Mouse (Mus musculus): ENCODE measurements at regions not wholly inside any gene's neighbourhood (a gene's known extent, or its start where the extent isn't known, plus 50 kb on each side); places are given as distances from the start of the nearest gene placed in this dataset.

GRCm38 (mm10) chr13:47768963-47769527 lies 492.0 kb upstream of the Id4 start:
- DNase-seq: no peak

GRCm38 (mm10) chr13:47777206-47778099 lies 483.6 kb upstream of the Id4 start:
- DNase-seq: peak; percentile 24

GRCm38 (mm10) chr13:47778218-47779009 lies 482.6 kb upstream of the Id4 start:
- DNase-seq: peak; percentile 12

- no peak for DNase-seq
These were observed 476.6 kb upstream of the Id4 start for GRCm38 (mm10) chr13:47784406-47784805.

- DNase-seq: no peak
These were observed 463.2 kb upstream of the Id4 start for GRCm38 (mm10) chr13:47797859-47798258.

GRCm38 (mm10) chr13:47811711-47812415 lies 449.2 kb upstream of the Id4 start:
- no peak for DNase-seq

- DNase-seq: no peak
These were observed 442.0 kb upstream of the Id4 start for GRCm38 (mm10) chr13:47818924-47819564.

GRCm38 (mm10) chr13:47836491-47836890 lies 424.5 kb upstream of the Id4 start:
- DNase-seq: peak; percentile 71

- DNase-seq: no peak
These were observed 418.6 kb upstream of the Id4 start for GRCm38 (mm10) chr13:47842418-47842817.

- no peak for DNase-seq
These were observed 418.0 kb upstream of the Id4 start for GRCm38 (mm10) chr13:47843011-47843410.

GRCm38 (mm10) chr13:47843541-47844267 lies 417.3 kb upstream of the Id4 start:
- DNase-seq: peak; percentile 25

- no peak for DNase-seq
These were observed 414.3 kb upstream of the Id4 start for GRCm38 (mm10) chr13:47846713-47847112.

GRCm38 (mm10) chr13:47848371-47849188 lies 412.4 kb upstream of the Id4 start:
- DNase-seq: no peak

- peak; percentile 70 for DNase-seq
These were observed 405.5 kb upstream of the Id4 start for GRCm38 (mm10) chr13:47855422-47856108.

- no peak for DNase-seq
These were observed 402.1 kb upstream of the Id4 start for GRCm38 (mm10) chr13:47858946-47859345.

- no peak for DNase-seq
These were observed 400.7 kb upstream of the Id4 start for GRCm38 (mm10) chr13:47860316-47860715.

- no peak for DNase-seq
These were observed 398.1 kb upstream of the Id4 start for GRCm38 (mm10) chr13:47862896-47863295.

GRCm38 (mm10) chr13:47868656-47869055 lies 392.4 kb upstream of the Id4 start:
- DNase-seq: no peak

GRCm38 (mm10) chr13:47869670-47870532 lies 391.1 kb upstream of the Id4 start:
- DNase-seq: no peak

Measured in embryo, embryonic 11 days (tissue).